Mouse (Mus musculus) kidney, adult 2 months (tissue): Measurements from ENCODE around the gene Gnat2. TPM values are rescaled to one million over a fixed set of nuclear protein-coding genes. Genes with fewer than 3 reads are reported as not detected.
A peak's percentile ranks its signal among the peaks of the same experiment; 100 is the strongest.

Experiments
- DNase-seq: peaks from one replicate; pipeline ENCODE4 v3.0.0; 2021
- H3K27ac ChIP-seq: fragments of 200-500 bp; 2 replicates; pipeline ENCODE4 v1.5.1; 2012; ENCODE audit warnings: low read depth, low read length, control low read depth, inconsistent platforms; ENCODE audit not compliant: insufficient read depth
- H3K27me3 ChIP-seq: fragments of 200-500 bp; replicated peaks from 2 replicates; pipeline ENCODE4 v1.6.1; 2012; ENCODE audit warnings: mild to moderate bottlenecking, moderate library complexity, low read length, inconsistent platforms; ENCODE audit not compliant: control insufficient read depth, insufficient read depth
- H3K36me3 ChIP-seq: fragments of 200-500 bp; 2 replicates; pipeline ENCODE4 v1.6.1; 2012; ENCODE audit warnings: mild to moderate bottlenecking, moderate library complexity, low read length, inconsistent platforms; ENCODE audit not compliant: control insufficient read depth, insufficient read depth
- H3K4me1 ChIP-seq: fragments of 200-500 bp; 2 replicates; pipeline ENCODE4 v1.6.1; 2011; ENCODE audit warnings: low read length; ENCODE audit not compliant: control insufficient read depth, insufficient read depth
- H3K4me3 ChIP-seq: fragments of 200-500 bp; 2 replicates; pipeline ENCODE4 v1.5.1; 2011; ENCODE audit warnings: mild to moderate bottlenecking, low read depth, low read length, control low read depth; ENCODE audit not compliant: insufficient read depth
- CTCF ChIP-seq: fragments of 200-500 bp; conservative IDR thresholded peaks from 2 replicates; pipeline ENCODE4 v1.5.1; 2011; ENCODE audit warnings: low read depth, mild to moderate bottlenecking, control low read depth, low read length, moderate library complexity, mixed read lengths; ENCODE audit not compliant: insufficient read depth, insufficient read length
- POLR2A ChIP-seq: fragments of 200-500 bp; IDR thresholded peaks from one replicate; pipeline ENCODE4 v1.6.1; 2011; ENCODE audit warnings: low read depth, low read length, control low read depth
- WGBS: fragments of 180-500 bp; shearing (Covaris S2); methylation state at CpG from one replicate; pipeline ENCODE4 v1.1.7; 2018; 5-methylcytosine and 5-hydroxymethylcytosine counted together
- polyA plus RNA-seq: library from polyadenylated mRNA; depleted of rRNA; stranded (reverse); fragments of >200 nt; gene quantifications from 2 replicates; pipeline ENCODE4 v1.2.3, GENCODE M21; 2012

Gene Gnat2
- polyA plus RNA-seq, 1 experiment = 0.61 TPM

GRCm38 (mm10) chr3:108131216-108131615, 38.6 kb downstream of the Gnat2 start:
- Histone ChIP-seq H3K27ac (no peak overlapping the region), H3K4me3 (no peak overlapping the region), H3K27me3 (no peaks in the 10 kb centered on the region), H3K36me3 (no peaks in the 10 kb centered on the region; the same call in 1 of the 2 replicates), H3K4me1 (peaks cover 11% of the 10 kb centered on the region)
- peak; percentile 55 for DNase-seq
- no peak for TF ChIP-seq CTCF
- no peak for TF ChIP-seq POLR2A
- whole genome bisulfite sequencing = 47% methylated on average over 5 of the region's 5 CpGs

GRCm38 (mm10) chr3:108131821-108132220, 39.2 kb downstream of the Gnat2 start:
- WGBS = 59% methylated on average over 1 of the region's 1 CpGs
- Histone ChIP-seq H3K4me3 (no peak overlapping the region), H3K36me3 (no peaks in the 10 kb centered on the region; the same call in 1 of the 2 replicates), H3K27me3 (no peaks in the 10 kb centered on the region), H3K27ac (no peak overlapping the region), H3K4me1 (peaks cover 11% of the 10 kb centered on the region)
- no peak for TF ChIP-seq CTCF
- no peak for TF ChIP-seq POLR2A
- DNase-seq = no peak

DNA sequence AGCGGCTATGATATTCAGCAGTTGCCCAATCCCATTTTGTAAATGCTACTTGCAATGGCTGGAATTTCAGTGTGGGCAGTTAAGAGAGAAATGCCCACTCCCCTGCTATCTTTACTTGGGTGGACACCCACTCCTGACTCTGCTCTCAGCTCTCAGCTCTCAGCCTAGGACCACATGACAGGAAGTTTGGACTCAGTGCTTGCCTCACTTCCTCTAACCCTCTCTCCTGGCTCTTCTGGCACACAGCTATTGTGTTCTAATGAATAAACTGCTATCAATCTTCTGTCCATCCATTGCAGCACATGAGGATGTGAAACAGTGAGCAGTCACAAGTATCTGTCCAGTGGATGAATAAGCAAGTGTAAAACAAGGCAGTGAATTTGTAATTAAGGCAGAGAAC, 39.9 kb downstream of the Gnat2 start:
- H3K4me1 ChIP-seq = peaks cover 11% of the 10 kb centered on the region
- DNase-seq = no peak
- H3K36me3 ChIP-seq = no peaks in the 10 kb centered on the region; the same call in 1 of the 2 replicates
- no peak for TF ChIP-seq CTCF
- no peak overlapping the region for H3K4me3 ChIP-seq
- WGBS = 39% methylated on average over 1 of the region's 1 CpGs
- no peak overlapping the region for H3K27ac ChIP-seq
- H3K27me3 ChIP-seq = no peaks in the 10 kb centered on the region

GRCm38 (mm10) chr3:108134701-108135100, 42.1 kb downstream of the Gnat2 start:
- Histone ChIP-seq H3K4me1 (peaks cover 11% of the 10 kb centered on the region), H3K27me3 (no peaks in the 10 kb centered on the region), H3K36me3 (no peaks in the 10 kb centered on the region), H3K27ac (no peak overlapping the region), H3K4me3 (no peak overlapping the region)
- no peak for TF ChIP-seq POLR2A
- TF ChIP-seq CTCF = no peak
- 64% methylated on average over 11 of the region's 11 CpGs for WGBS
- no peak for DNase-seq

DNA sequence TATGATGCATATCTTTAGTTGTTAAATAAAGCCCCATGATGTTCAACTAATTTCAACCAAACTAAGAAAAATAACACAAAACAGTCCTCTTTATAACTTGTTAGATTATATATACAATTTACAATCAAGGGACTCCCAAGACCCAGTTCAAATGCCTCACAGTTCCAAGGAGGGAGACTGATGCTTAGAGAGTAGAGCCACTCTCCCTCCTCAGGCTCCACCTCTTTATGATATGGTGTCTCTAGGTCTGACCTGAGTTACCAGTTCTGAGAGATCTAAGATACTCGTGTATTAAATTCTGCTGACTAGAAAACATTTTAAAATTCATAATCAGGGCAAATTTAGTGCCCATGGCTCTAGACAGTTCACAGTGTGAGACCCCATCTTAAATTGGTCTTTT, 46.5 kb downstream of the Gnat2 start:
- Histone ChIP-seq H3K27ac (no peak overlapping the region), H3K4me3 (no peak overlapping the region), H3K4me1 (no peaks in the 10 kb centered on the region; the same call in 1 of the 2 replicates), H3K27me3 (no peaks in the 10 kb centered on the region), H3K36me3 (no peaks in the 10 kb centered on the region; the same call in 1 of the 2 replicates)
- WGBS = 45% methylated on average over 1 of the region's 1 CpGs
- no peak for DNase-seq
- no peak for TF ChIP-seq POLR2A
- no peak for TF ChIP-seq CTCF

DNA sequence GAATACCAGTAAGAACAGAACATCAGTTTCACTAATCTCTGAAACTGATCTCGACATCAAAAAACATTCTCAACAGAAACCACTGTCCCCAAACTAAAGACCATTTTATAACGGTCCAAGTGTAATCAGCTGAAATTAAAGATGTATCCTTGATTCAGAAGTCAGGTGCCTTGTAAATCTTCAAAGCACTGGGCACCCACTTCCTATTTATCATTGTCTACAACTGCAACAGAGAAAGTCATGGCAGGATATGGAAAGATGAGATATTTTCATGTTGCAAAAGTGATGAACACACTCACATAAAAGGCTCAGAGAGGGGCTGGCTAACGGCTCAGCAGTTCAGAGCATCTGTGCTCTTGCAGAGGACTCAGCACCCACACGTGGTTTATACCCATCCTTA, 48.2 kb downstream of the Gnat2 start:
- Histone ChIP-seq H3K4me1 (no peaks in the 10 kb centered on the region; the same call in 1 of the 2 replicates), H3K4me3 (no peak overlapping the region), H3K36me3 (no peaks in the 10 kb centered on the region; the same call in 1 of the 2 replicates), H3K27ac (no peak overlapping the region), H3K27me3 (no peaks in the 10 kb centered on the region)
- no peak for TF ChIP-seq POLR2A
- TF ChIP-seq CTCF = no peak
- no peak for DNase-seq
- WGBS = 59% methylated on average over 4 of the region's 4 CpGs

DNA sequence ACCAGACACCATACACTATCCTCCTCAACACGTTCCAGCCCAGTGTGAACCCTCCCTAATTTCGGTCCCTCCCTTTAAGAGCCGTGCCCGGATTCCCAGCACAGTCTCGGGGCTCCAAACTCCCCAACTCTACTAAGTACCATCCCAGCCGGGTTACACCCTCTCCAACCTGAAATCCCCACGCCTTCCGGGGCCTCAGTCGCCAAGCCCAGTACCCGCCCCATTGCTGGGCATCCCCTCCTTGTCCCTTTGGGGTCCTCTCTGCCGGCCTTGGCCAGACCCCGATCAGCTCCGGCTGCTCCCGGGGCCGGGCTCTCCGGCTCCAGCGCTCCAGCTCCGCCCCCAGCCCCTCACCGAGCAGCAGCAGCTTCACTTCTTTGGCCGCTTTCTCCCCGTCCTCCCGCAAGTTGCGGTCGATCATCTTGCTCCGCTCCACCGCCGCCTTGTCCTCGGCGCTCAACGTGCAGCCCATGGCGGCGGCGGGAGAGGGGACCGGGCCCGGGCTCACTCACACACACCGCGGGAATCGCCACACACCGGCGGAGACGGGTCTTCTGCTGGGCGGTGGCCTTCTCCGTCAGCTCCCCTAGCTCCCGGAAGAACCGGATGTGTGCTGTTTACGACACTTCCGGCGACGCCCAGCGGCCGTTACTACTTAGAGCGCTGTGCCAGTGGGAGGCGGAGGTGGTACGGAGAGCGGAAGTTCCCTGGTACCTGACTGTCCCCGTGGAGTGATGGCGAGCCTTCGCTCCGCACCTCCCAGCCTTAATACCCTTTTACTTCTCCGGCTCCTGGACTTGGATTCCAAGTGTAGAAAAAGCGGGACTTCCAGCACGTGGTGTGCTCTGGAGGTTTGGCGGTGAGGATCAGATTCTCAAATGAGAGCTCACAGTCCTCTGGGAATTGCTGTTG, 53.2 kb downstream of the Gnat2 start, which contains the start of gene Gnai3:
TSS of gene Gnai3 (minus strand) at position 613 of the 912 bp plus-strand sequence.
- H3K4me1 ChIP-seq = peaks cover 6% of the 10 kb centered on the region; the same call in 1 of the 2 replicates
- under 1% methylated on average over 63 of the region's 63 CpGs for whole genome bisulfite sequencing
- H3K27me3 ChIP-seq = no peaks in the 10 kb centered on the region
- peak; percentile 96 for DNase-seq
- H3K36me3 ChIP-seq = no peaks in the 10 kb centered on the region; the same call in 1 of the 2 replicates
- H3K4me3 ChIP-seq = peak within 1 kb of the TSS; percentile 91
- H3K27ac ChIP-seq = peak within 1 kb of the TSS; percentile 73
- TF ChIP-seq CTCF (peak; percentile 26; the same call in 1 of the 2 replicates), POLR2A (peak; percentile 87)
